Mouse (Mus musculus) intestine, embryonic 14.5 days (tissue): ENCODE results near the gene Cdrt4. TPM values are rescaled to one million over a fixed set of nuclear protein-coding genes. Genes with fewer than 3 reads are reported as not detected.

Source experiments
- ATAC-seq: fragments of 200-750 bp; cut with Nextera tagmentation; replicated peaks from 2 replicates; pipeline ENCODE4 v1.8.0; 2017; ENCODE audit warnings: low read depth, moderate number of reproducible peaks, moderate TSS enrichment, moderate library complexity; ENCODE audit not compliant: low FRiP score, low TSS enrichment
- DNase-seq: peaks from one replicate; pipeline ENCODE4 v3.0.0-alpha.2; 2018; ENCODE audit warnings: low spot score
- H3K27ac ChIP-seq: fragments of 300-500 bp; sonication (generic); 2 replicates; pipeline ENCODE4 v1.5.1; 2014; ENCODE audit warnings: low read depth, mild to moderate bottlenecking, control low read depth
- H3K27me3 ChIP-seq: fragments of 300-500 bp; sonication (generic); replicated peaks from 2 replicates; pipeline ENCODE4 v1.6.1; 2014; ENCODE audit warnings: low read length, control low read depth; ENCODE audit not compliant: control insufficient read depth, insufficient read depth
- H3K36me3 ChIP-seq: fragments of 300-500 bp; sonication (generic); 2 replicates; pipeline ENCODE4 v1.6.1; 2014; ENCODE audit warnings: low read length, control low read depth; ENCODE audit not compliant: control insufficient read depth, insufficient read depth
- H3K4me1 ChIP-seq: fragments of 300-500 bp; sonication (generic); replicated peaks from 2 replicates; pipeline ENCODE4 v1.6.1; 2014; ENCODE audit warnings: low read length, control low read depth, mixed read lengths; ENCODE audit not compliant: control insufficient read depth, insufficient read depth
- H3K4me2 ChIP-seq: fragments of 300-500 bp; sonication (generic); 2 replicates; pipeline ENCODE4 v1.6.1; 2014; ENCODE audit warnings: low read length
- H3K4me3 ChIP-seq: fragments of 300-500 bp; sonication (generic); 2 replicates; pipeline ENCODE4 v1.5.1; 2014; ENCODE audit warnings: low read depth, low read length, control low read depth, mixed read lengths
- H3K9ac ChIP-seq: fragments of 300-500 bp; sonication (generic); 2 replicates; pipeline ENCODE4 v1.6.1; 2014; ENCODE audit warnings: mild to moderate bottlenecking, low read length
- H3K9me3 ChIP-seq: fragments of 300-500 bp; sonication (generic); 2 replicates; pipeline ENCODE4 v1.6.1; 2016; ENCODE audit warnings: low read length, control low read depth; ENCODE audit not compliant: control insufficient read depth
- WGBS: fragments of 180-500 bp; shearing (Covaris S2); extraction: QIAGEN DNeasy Blood & Tissue Kit; methylation state at CpG from one replicate; pipeline ENCODE4 v1.1.7; 2014; 5-methylcytosine and 5-hydroxymethylcytosine counted together
- polyA plus RNA-seq: library from polyadenylated mRNA; unstranded; fragments of >200 nt; fragmentation: Nextera tagmentation; extraction: Ambion mirVana; gene quantifications from 2 replicates; pipeline ENCODE4 v1.2.1, GENCODE M21; 2014

Cdrt4 gene
- polyA plus RNA-seq, 1 experiment from 2014 or later: 0.35 TPM

- no peak for ATAC-seq
- H3K4me3 ChIP-seq: no peak overlapping the region
- WGBS: 73% methylated on average over 3 of the region's 3 CpGs
These were observed 30.7 kb downstream of the Cdrt4 start for GRCm38 (mm10) chr11:62981729-62982128.

GRCm38 (mm10) chr11:62983793-62984192, 32.8 kb downstream of the Cdrt4 start:
- H3K4me2 ChIP-seq: no peak overlapping the region
- no peaks in the 10 kb centered on the region for H3K36me3 ChIP-seq
- H3K27me3 ChIP-seq: no peaks in the 10 kb centered on the region
- no peak overlapping the region for H3K27ac ChIP-seq
- peaks cover 5% of the 10 kb centered on the region; the same call in 1 of the 2 replicates for H3K9me3 ChIP-seq
- no peak overlapping the region for H3K4me3 ChIP-seq
- H3K9ac ChIP-seq: no peak overlapping the region
- ATAC-seq (no peak), DNase-seq (no peak)
- H3K4me1 ChIP-seq: no peaks in the 10 kb centered on the region
- 41% methylated on average over 3 of the region's 3 CpGs for WGBS

More at GRCm38 (mm10) chr11:62981729-62982128, 30.7 kb downstream of the Cdrt4 start:
- Histone ChIP-seq H3K27ac (no peak overlapping the region), H3K27me3 (no peaks in the 10 kb centered on the region), H3K9me3 (peaks cover 5% of the 10 kb centered on the region; the same call in 1 of the 2 replicates), H3K36me3 (no peaks in the 10 kb centered on the region), H3K4me1 (no peaks in the 10 kb centered on the region), H3K4me2 (no peak overlapping the region), H3K9ac (no peak overlapping the region)
- DNase-seq: no peak

GRCm38 (mm10) chr11:62984365-62984764, 33.4 kb downstream of the Cdrt4 start:
- 69% methylated on average over 3 of the region's 3 CpGs for WGBS
- no peak for DNase-seq
- Histone ChIP-seq H3K27ac (no peak overlapping the region), H3K9ac (no peak overlapping the region), H3K4me2 (no peak overlapping the region), H3K4me3 (no peak overlapping the region), H3K27me3 (no peaks in the 10 kb centered on the region), H3K36me3 (no peaks in the 10 kb centered on the region), H3K9me3 (peaks cover 5% of the 10 kb centered on the region; the same call in 1 of the 2 replicates), H3K4me1 (no peaks in the 10 kb centered on the region)
- ATAC-seq: no peak

- Histone ChIP-seq H3K4me1 (no peaks in the 10 kb centered on the region), H3K27me3 (no peaks in the 10 kb centered on the region), H3K4me3 (no peak overlapping the region), H3K4me2 (no peak overlapping the region), H3K9ac (no peak overlapping the region), H3K9me3 (peaks cover 5% of the 10 kb centered on the region; the same call in 1 of the 2 replicates), H3K27ac (no peak overlapping the region), H3K36me3 (no peaks in the 10 kb centered on the region)
- ATAC-seq (no peak), DNase-seq (no peak)
- WGBS: 75% methylated on average over 3 of the region's 3 CpGs
These were observed 34.1 kb downstream of the Cdrt4 start for GRCm38 (mm10) chr11:62985075-62985474.

- no peaks in the 10 kb centered on the region for H3K4me1 ChIP-seq
- no peak for DNase-seq
These were observed 35.6 kb downstream of the Cdrt4 start for GRCm38 (mm10) chr11:62986578-62986977.

GRCm38 (mm10) chr11:62990150-62990685, 39.2 kb downstream of the Cdrt4 start:
- Histone ChIP-seq H3K36me3 (no peaks in the 10 kb centered on the region), H3K4me3 (no peak overlapping the region), H3K9ac (no peak overlapping the region), H3K27me3 (no peaks in the 10 kb centered on the region), H3K9me3 (no peaks in the 10 kb centered on the region), H3K27ac (no peak overlapping the region), H3K4me1 (0 out of 2 replicates have a peak, but pooled peaks cover under 1% of the 10 kb centered on the region), H3K4me2 (no peak overlapping the region)
- ATAC-seq: no peak
- 90% methylated on average over 3 of the region's 3 CpGs for WGBS
- no peak for DNase-seq

More at GRCm38 (mm10) chr11:62986578-62986977, 35.6 kb downstream of the Cdrt4 start:
- Histone ChIP-seq H3K9me3 (no peaks in the 10 kb centered on the region), H3K4me3 (no peak overlapping the region), H3K9ac (no peak overlapping the region), H3K4me2 (no peak overlapping the region), H3K27ac (no peak overlapping the region), H3K27me3 (no peaks in the 10 kb centered on the region), H3K36me3 (no peaks in the 10 kb centered on the region)
- 57% methylated on average over 4 of the region's 4 CpGs for WGBS
- no peak for ATAC-seq

GRCm38 (mm10) chr11:62990811-62991210, 39.8 kb downstream of the Cdrt4 start:
- ATAC-seq (no peak), DNase-seq (no peak)
- no peaks in the 10 kb centered on the region for H3K9me3 ChIP-seq
- H3K4me1 ChIP-seq: peaks cover 6% of the 10 kb centered on the region
- H3K36me3 ChIP-seq: no peaks in the 10 kb centered on the region
- H3K27ac ChIP-seq: no peak overlapping the region
- no peak overlapping the region for H3K4me2 ChIP-seq
- no peak overlapping the region for H3K9ac ChIP-seq
- H3K4me3 ChIP-seq: no peak overlapping the region
- no peaks in the 10 kb centered on the region for H3K27me3 ChIP-seq
- WGBS: 78% methylated on average over 5 of the region's 5 CpGs

GRCm38 (mm10) chr11:62992545-62993242, 41.7 kb downstream of the Cdrt4 start:
- Histone ChIP-seq H3K9me3 (no peaks in the 10 kb centered on the region), H3K27me3 (no peaks in the 10 kb centered on the region), H3K4me3 (no peak overlapping the region), H3K27ac (no peak overlapping the region), H3K36me3 (no peaks in the 10 kb centered on the region), H3K4me1 (peaks cover 18% of the 10 kb centered on the region), H3K4me2 (no peak overlapping the region), H3K9ac (no peak overlapping the region)
- DNase-seq: no peak
- 77% methylated on average over 13 of the region's 13 CpGs for WGBS
- ATAC-seq: no peak
